Mouse (Mus musculus) kidney, postnatal 14 days (tissue): ENCODE measurements around the gene Vmn2r84.
"Not testable (repeated sequence)": the region's sequence is repeated elsewhere in the genome, so short reads cannot be mapped to it uniquely, and the experiment has no call there.

Experiments used
- DNase-seq: peaks from one replicate; pipeline ENCODE4 v3.0.0; 2022; ENCODE audit warnings: mixed read lengths

The Vmn2r84 gene

GRCm38 (mm10) chr10:130394232-130394631, at the start of gene Vmn2r84:
Vmn2r84 (minus strand) TSS chr10:130394332.
- DNase-seq = no peak

- not testable (repeated sequence) for DNase-seq
These were observed 40.2 kb upstream of the Vmn2r84 start for GRCm38 (mm10) chr10:130434185-130434898.

- not testable (repeated sequence) for DNase-seq
These were observed 35.5 kb upstream of the Vmn2r84 start, which contains the start of gene Vmn2r85 for GRCm38 (mm10) chr10:130429603-130430002. Vmn2r85 (minus strand) TSS chr10:130429703.

GRCm38 (mm10) chr10:130422368-130422767, 28.2 kb upstream of the Vmn2r84 start:
- not testable (repeated sequence) for DNase-seq

GRCm38 (mm10) chr10:130420401-130420800, 26.3 kb upstream of the Vmn2r84 start:
- no peak for DNase-seq

- not testable (repeated sequence) for DNase-seq
These were observed 25.8 kb upstream of the Vmn2r84 start for GRCm38 (mm10) chr10:130419954-130420353.

- DNase-seq = not testable (repeated sequence)
These were observed 22.2 kb upstream of the Vmn2r84 start for GRCm38 (mm10) chr10:130416352-130416751.

GRCm38 (mm10) chr10:130412167-130412698, 18.1 kb upstream of the Vmn2r84 start:
- DNase-seq = not testable (repeated sequence)

- no peak for DNase-seq
These were observed 19.0 kb downstream of the Vmn2r84 start for GRCm38 (mm10) chr10:130375145-130375544.

GRCm38 (mm10) chr10:130372491-130373173, 21.5 kb downstream of the Vmn2r84 start:
- DNase-seq = no peak

- DNase-seq = no peak
These were observed 22.5 kb downstream of the Vmn2r84 start for GRCm38 (mm10) chr10:130371644-130372043.

GRCm38 (mm10) chr10:130370005-130370682, 24.0 kb downstream of the Vmn2r84 start:
- DNase-seq = no peak

GRCm38 (mm10) chr10:130368384-130368783, 25.7 kb downstream of the Vmn2r84 start:
- no peak for DNase-seq

- no peak for DNase-seq
These were observed 29.4 kb downstream of the Vmn2r84 start for GRCm38 (mm10) chr10:130364766-130365165.

- no peak for DNase-seq
These were observed 30.5 kb downstream of the Vmn2r84 start for GRCm38 (mm10) chr10:130363438-130364164.

- no peak for DNase-seq
These were observed 50.1 kb downstream of the Vmn2r84 start for GRCm38 (mm10) chr10:130344056-130344455.

GRCm38 (mm10) chr10:130340050-130340449, 54.1 kb downstream of the Vmn2r84 start:
- not testable (repeated sequence) for DNase-seq

GRCm38 (mm10) chr10:130337581-130337980, 56.6 kb downstream of the Vmn2r84 start:
- no peak for DNase-seq

GRCm38 (mm10) chr10:130336385-130336784, 57.7 kb downstream of the Vmn2r84 start:
- no peak for DNase-seq

GRCm38 (mm10) chr10:130330711-130331110, 63.4 kb downstream of the Vmn2r84 start:
- no peak for DNase-seq
